Mouse (Mus musculus) heart, postnatal 25 days (tissue): ENCODE measurements around the gene Ugt2b34. TPM values are rescaled to one million over a fixed set of nuclear protein-coding genes. Genes with fewer than 3 reads are reported as not detected.

Experiments
- total RNA-seq, 2 experiments: library from RNA; stranded (reverse); gene quantifications; 2 replicates each; pipeline ENCODE4 v1.2.3; 2021

Ugt2b34 gene
- total RNA-seq, 2 experiments from 2014 or later = not detected

Other genes with a start within 250 kb of the Ugt2b34 start
- gene Tmprss11b, start 230.6 kb downstream of the Ugt2b34 start, total RNA-seq = not detected
- gene Tmprss11e, start 161.1 kb downstream of the Ugt2b34 start, total RNA-seq = not detected
- gene Ythdc1, start 102.7 kb downstream of the Ugt2b34 start, total RNA-seq = 10 to 100 TPM; 28.8 to 35.1 TPM
- not detected for gene Ugt2b1, start 19.6 kb upstream of the Ugt2b34 start, total RNA-seq
- gene Ugt2b35, start 93.9 kb upstream of the Ugt2b34 start, total RNA-seq = not detected
- gene Ugt2b36, start 185.6 kb upstream of the Ugt2b34 start, total RNA-seq = not detected
- gene Ugt2b5, start 233.4 kb upstream of the Ugt2b34 start, total RNA-seq = not detected